Mouse (Mus musculus) intestine, postnatal 0 days (tissue): ENCODE measurements around the gene Steap3. TPM values are rescaled to one million over a fixed set of nuclear protein-coding genes. Genes with fewer than 3 reads are reported as not detected.

Experiments used
- ATAC-seq: fragments of 200-750 bp; cut with Nextera tagmentation; 2 replicates; pipeline ENCODE4 v1.8.0; 2017; ENCODE audit warnings: mild to moderate bottlenecking, moderate TSS enrichment, moderate library complexity
- H3K27ac ChIP-seq: fragments of 300-500 bp; sonication (generic); 2 replicates; pipeline ENCODE4 v1.5.1; 2014; ENCODE audit warnings: mild to moderate bottlenecking, low read depth, low read length, moderate library complexity
- H3K27me3 ChIP-seq: fragments of 300-500 bp; sonication (generic); replicated peaks from 2 replicates; pipeline ENCODE4 v1.6.1; 2014; ENCODE audit warnings: low read length, mixed read lengths; ENCODE audit not compliant: control insufficient read depth, insufficient read depth
- H3K36me3 ChIP-seq: fragments of 300-500 bp; sonication (generic); 2 replicates; pipeline ENCODE4 v1.6.1; 2014; ENCODE audit warnings: mild to moderate bottlenecking, moderate library complexity; ENCODE audit not compliant: control insufficient read depth, insufficient read depth
- H3K4me1 ChIP-seq: fragments of 300-500 bp; sonication (generic); replicated peaks from 2 replicates; pipeline ENCODE4 v1.6.1; 2014; ENCODE audit warnings: antibody characterized with exemption, low read length, mixed read lengths; ENCODE audit not compliant: control insufficient read depth, insufficient read depth
- H3K4me2 ChIP-seq: fragments of 300-500 bp; sonication (generic); replicated peaks from 2 replicates; pipeline ENCODE4 v1.6.1; 2014; ENCODE audit warnings: low read depth, mild to moderate bottlenecking, moderate library complexity
- H3K4me3 ChIP-seq: fragments of 300-500 bp; sonication (generic); 2 replicates; pipeline ENCODE4 v1.5.1; 2014; ENCODE audit warnings: low read depth, low read length
- H3K9ac ChIP-seq: fragments of 300-500 bp; sonication (generic); 2 replicates; pipeline ENCODE4 v1.6.1; 2014; ENCODE audit warnings: mild to moderate bottlenecking, low read depth, low read length
- H3K9me3 ChIP-seq: fragments of 300-500 bp; sonication (generic); 2 replicates; pipeline ENCODE4 v1.6.1; 2016; ENCODE audit warnings: mixed run types; ENCODE audit not compliant: control insufficient read depth
- CTCF ChIP-seq: sonication (generic); IDR thresholded peaks from 2 replicates; pipeline ENCODE4 v1.5.1; 2016; ENCODE audit warnings: low read depth, mild to moderate bottlenecking, control low read depth, antibody characterized with exemption, moderate library complexity
- WGBS: fragments of 180-500 bp; shearing (Covaris S2); extraction: QIAGEN DNeasy Blood & Tissue Kit; methylation state at CpG from one replicate; pipeline ENCODE4 v1.1.7; 2014; 5-methylcytosine and 5-hydroxymethylcytosine counted together
- polyA plus RNA-seq: library from polyadenylated mRNA; unstranded; fragments of >200 nt; fragmentation: Nextera tagmentation; extraction: Ambion mirVana; gene quantifications from 2 replicates; pipeline ENCODE4 v1.2.1, GENCODE M21; 2015

Steap3 gene
- polyA plus RNA-seq, 1 experiment from 2014 or later, result 1.0 TPM

GRCm38 (mm10) chr1:120266460-120266859 is 6.0 kb downstream of the Steap3 start:
- Histone ChIP-seq H3K4me3 (no peak overlapping the region), H3K4me2 (no peak overlapping the region), H3K27me3 (no peaks in the 10 kb centered on the region; the same call in 1 of the 2 replicates), H3K9ac (no peak overlapping the region), H3K9me3 (no peaks in the 10 kb centered on the region), H3K36me3 (no peaks in the 10 kb centered on the region), H3K4me1 (0 out of 2 replicates have a peak, but pooled peaks cover 3% of the 10 kb centered on the region), H3K27ac (no peak overlapping the region)
- no peak for ATAC-seq
- TF ChIP-seq CTCF, result no peak
- 52% methylated on average over 4 of the region's 4 CpGs for WGBS

- H3K27ac ChIP-seq, result no peak overlapping the region
- no peaks in the 10 kb centered on the region for H3K9me3 ChIP-seq
- H3K27me3 ChIP-seq, result no peaks in the 10 kb centered on the region; the same call in 1 of the 2 replicates
- 1% methylated on average over 40 of the region's 40 CpGs for WGBS
- peak overlapping the region; percentile 46 for H3K9ac ChIP-seq
- H3K4me3 ChIP-seq, result peak overlapping the region; percentile 62
- H3K4me1 ChIP-seq, result 0 out of 2 replicates have a peak, but pooled peaks cover 3% of the 10 kb centered on the region
- no peaks in the 10 kb centered on the region for H3K36me3 ChIP-seq
- peak; percentile 92 for ATAC-seq
- peak; percentile 38 for TF ChIP-seq CTCF
- peak overlapping the region; percentile 99 for H3K4me2 ChIP-seq
Observed at GRCm38 (mm10) chr1:120264861-120265686, 7.4 kb downstream of the Steap3 start.

GRCm38 (mm10) chr1:120263226-120263625 is 9.3 kb downstream of the Steap3 start:
- Histone ChIP-seq H3K4me1 (0 out of 2 replicates have a peak, but pooled peaks cover 3% of the 10 kb centered on the region), H3K9me3 (no peaks in the 10 kb centered on the region), H3K36me3 (no peaks in the 10 kb centered on the region), H3K27me3 (no peaks in the 10 kb centered on the region; the same call in 1 of the 2 replicates), H3K4me2 (no peak overlapping the region), H3K27ac (no peak overlapping the region), H3K9ac (no peak overlapping the region), H3K4me3 (no peak overlapping the region)
- TF ChIP-seq CTCF, result no peak
- ATAC-seq, result no peak
- WGBS, result 67% methylated on average over 4 of the region's 4 CpGs

- TF ChIP-seq CTCF, result no peak
- no peak for ATAC-seq
- no peak overlapping the region for H3K4me2 ChIP-seq
- no peaks in the 10 kb centered on the region; the same call in 1 of the 2 replicates for H3K27me3 ChIP-seq
- H3K4me1 ChIP-seq, result 0 out of 2 replicates have a peak, but pooled peaks cover 3% of the 10 kb centered on the region
- H3K36me3 ChIP-seq, result no peaks in the 10 kb centered on the region
- WGBS, result 89% methylated on average over 5 of the region's 5 CpGs
- no peak overlapping the region for H3K27ac ChIP-seq
- H3K9me3 ChIP-seq, result no peaks in the 10 kb centered on the region
- no peak overlapping the region for H3K9ac ChIP-seq
- no peak overlapping the region for H3K4me3 ChIP-seq
Observed at GRCm38 (mm10) chr1:120261166-120261565, 11.3 kb downstream of the Steap3 start.

GRCm38 (mm10) chr1:120259249-120259648 is 13.3 kb downstream of the Steap3 start:
- 52% methylated on average over 7 of the region's 7 CpGs for WGBS
- H3K4me3 ChIP-seq, result no peak overlapping the region
- no peaks in the 10 kb centered on the region; the same call in 1 of the 2 replicates for H3K27me3 ChIP-seq
- H3K36me3 ChIP-seq, result no peaks in the 10 kb centered on the region
- H3K27ac ChIP-seq, result no peak overlapping the region
- no peaks in the 10 kb centered on the region for H3K4me1 ChIP-seq
- TF ChIP-seq CTCF, result no peak
- H3K9me3 ChIP-seq, result no peaks in the 10 kb centered on the region
- ATAC-seq, result no peak
- H3K9ac ChIP-seq, result no peak overlapping the region
- H3K4me2 ChIP-seq, result no peak overlapping the region

- Histone ChIP-seq H3K27ac (no peak overlapping the region), H3K4me3 (no peak overlapping the region), H3K4me1 (no peaks in the 10 kb centered on the region), H3K9ac (no peak overlapping the region), H3K36me3 (no peaks in the 10 kb centered on the region), H3K9me3 (no peaks in the 10 kb centered on the region), H3K27me3 (no peaks in the 10 kb centered on the region; the same call in 1 of the 2 replicates), H3K4me2 (no peak overlapping the region)
- no peak for TF ChIP-seq CTCF
- 37% methylated on average over 9 of the region's 9 CpGs for WGBS
- no peak for ATAC-seq
Observed at GRCm38 (mm10) chr1:120258744-120259143, 13.8 kb downstream of the Steap3 start.
